Mouse (Mus musculus) monocyte, adult 2 months (primary cell): ENCODE results near the gene Catsper4.

Source experiments
- DNase-seq, 2 experiments: peaks; one replicate each; pipeline ENCODE4 v3.0.0; 2022; ENCODE audit warnings: low spot score in 2 of 2, low read depth in 1 of 2

Catsper4 gene

GRCm38 (mm10) chr4:134251241-134252130 lies 24.3 kb upstream of the Catsper4 start:
- no peak for DNase-seq

- DNase-seq: no peak
Measured at GRCm38 (mm10) chr4:134250930-134251240, 23.7 kb upstream of the Catsper4 start.

DNA sequence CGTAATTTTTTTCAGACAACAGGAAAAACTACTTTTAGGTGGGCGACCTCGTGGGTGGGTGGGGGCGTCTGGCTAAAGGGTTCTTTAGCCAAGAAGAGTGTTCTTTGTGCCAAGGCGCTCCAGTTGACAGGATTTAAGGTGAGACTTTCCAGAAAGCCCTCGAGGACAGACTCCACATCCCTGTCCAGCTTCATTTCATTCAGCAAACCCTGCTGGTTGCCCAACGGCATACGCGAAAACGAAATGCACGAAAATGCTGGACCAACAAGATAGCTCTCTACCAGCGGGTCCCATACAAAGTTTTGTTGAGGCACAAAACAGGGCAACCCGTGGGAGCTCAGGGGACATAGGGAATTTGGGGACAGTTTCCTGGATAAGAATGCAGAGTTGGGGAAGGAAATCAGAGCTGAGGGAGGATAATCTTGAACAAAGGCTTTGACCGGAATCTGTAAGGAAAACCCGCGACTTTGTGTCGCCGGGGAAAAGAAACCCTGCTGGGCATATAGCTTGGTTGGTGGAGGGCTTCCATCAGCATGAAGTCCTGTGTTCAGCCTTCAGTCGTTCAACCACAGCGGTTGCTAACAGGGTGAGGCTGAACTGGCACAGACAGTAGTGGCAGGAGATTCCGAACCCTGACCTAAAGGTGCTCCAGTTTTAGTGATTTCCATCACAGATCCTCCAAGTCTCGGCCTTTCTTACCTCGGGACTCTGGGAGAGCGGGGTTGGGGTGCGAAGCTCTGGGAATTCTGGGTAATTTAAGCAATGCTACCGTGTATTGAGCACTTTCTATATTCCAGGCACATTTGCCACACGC lies 23.1 kb upstream of the Catsper4 start:
- DNase-seq: no peak

DNA sequence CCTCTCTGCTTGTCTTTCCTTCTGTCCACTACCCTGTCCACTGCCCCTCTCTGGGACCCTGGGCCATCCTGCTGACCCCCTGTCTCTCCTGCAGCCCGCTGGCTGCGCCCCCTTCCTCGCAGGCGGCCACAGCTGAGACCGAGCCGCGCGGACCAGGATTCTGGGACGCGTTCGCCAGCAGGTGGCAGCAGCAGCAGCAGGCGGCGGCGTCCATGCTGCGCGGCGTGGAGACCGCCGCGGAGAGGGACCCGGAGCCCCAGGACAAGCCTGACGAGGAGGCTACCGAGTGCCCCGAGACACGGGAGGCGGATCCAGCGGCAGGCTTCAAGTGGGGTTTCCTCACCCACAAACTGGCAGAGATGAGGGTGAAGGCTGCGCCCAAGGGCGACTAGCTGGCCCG lies 22.5 kb upstream of the Catsper4 start:
- DNase-seq: peak in 1 of 2 experiments; percentile 56

GRCm38 (mm10) chr4:134246719-134247258 lies 19.6 kb upstream of the Catsper4 start, which contains the start of gene Gm30191:
Gene Gm30191, plus strand, starts transcription at chr4:134246935.
- no peak for DNase-seq

- no peak for DNase-seq
Measured at GRCm38 (mm10) chr4:134246256-134246655, 19.1 kb upstream of the Catsper4 start.

DNA sequence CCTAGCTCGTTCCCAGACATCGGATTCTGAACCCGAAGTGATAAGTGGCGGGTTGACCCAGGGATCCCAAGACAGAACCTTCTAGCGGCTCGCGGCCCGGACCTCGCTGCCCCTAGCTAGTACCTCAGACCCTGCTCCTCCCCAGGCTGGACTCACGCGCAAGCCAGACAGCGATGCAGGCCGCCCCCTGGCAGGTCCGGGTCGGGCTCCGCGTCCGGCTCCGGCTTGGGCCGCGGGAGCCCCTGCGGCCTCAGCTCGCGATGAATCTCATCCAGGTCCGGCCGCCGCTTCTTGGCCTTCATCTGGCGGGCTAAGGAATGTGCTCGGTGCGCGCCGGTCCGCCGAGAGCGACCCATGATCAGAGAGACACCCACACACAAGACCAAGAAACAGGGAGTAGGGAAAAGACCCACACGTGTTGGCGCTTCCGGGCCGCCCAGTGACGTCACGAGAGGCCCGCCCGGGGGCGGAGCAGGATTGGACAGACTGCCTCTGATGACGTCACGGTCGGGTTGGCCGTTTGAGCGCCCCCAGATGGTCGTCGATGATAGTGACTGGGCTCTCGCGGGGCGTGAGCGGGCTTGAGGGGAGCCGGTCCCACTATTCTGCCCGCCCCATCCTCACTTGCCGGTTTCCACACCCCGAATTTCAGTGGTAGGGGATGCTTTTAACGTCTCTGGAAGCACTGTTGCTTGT lies 18.1 kb upstream of the Catsper4 start, which contains the start of gene Zfp593:
TSS of gene Zfp593 (minus strand) at position 445 of the 696 bp plus-strand sequence.
- DNase-seq: peak; percentile 85 to 94

DNA sequence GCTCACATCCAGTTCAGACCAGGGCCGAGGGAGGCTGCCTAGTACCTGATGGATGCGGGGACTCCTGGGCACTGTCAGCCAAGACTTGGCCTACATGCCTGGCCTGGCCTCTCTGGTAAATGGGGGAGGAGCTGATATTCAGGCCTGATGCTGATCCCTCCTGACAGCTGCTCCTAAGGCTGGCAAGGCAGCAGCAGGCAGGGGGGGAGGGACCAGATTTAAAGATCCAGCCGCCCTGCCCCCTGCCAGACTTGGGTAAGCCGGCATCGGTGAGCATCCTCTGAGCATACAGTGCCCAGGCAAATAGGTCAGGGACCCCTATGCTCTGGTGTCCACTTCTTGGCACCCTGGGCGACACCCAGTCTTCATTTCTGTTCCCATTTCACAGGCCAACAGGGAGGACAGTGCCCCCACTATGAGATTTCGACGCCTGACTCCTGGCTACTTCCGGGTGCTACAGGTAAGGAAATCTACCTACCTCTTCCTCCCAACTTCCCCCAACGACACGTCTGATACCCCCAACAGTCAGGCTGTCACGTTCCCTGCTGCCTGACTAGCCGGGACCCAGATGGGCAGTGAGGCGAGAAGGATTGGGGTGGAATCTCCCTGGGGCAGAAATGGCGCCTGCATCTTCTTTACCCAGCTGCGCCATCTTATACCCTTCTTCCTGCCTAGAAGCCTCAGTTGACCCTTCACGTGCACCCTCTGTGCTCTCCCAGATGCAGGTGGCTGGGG lies 16.5 kb upstream of the Catsper4 start, which contains the start of gene E130218I03Rik:
TSS of gene E130218I03Rik (plus strand) at position 147 of the 735 bp plus-strand sequence.
- DNase-seq: no peak

GRCm38 (mm10) chr4:134238686-134239085 lies 11.5 kb upstream of the Catsper4 start:
- DNase-seq: no peak

DNA sequence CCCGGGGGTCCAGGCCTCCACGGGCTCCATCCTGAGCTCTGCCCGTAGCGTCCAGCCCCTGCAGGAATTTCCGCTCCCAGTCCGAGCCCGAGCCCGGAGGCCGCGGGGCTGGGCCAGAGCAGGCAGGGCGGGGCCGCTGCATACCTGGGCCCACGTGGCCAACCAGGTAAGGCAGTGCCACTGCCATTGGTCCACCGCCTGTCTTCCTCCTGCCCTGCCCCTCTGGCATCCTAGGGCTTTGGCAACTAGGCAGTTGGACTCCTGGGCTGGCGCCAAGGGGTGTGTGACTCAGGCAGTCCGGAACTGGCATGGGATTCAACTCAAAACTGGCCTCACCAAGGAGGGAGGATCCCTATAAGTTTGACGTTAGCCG lies 11.1 kb upstream of the Catsper4 start, which contains the start of gene Cnksr1:
TSS of gene Cnksr1 (minus strand) at position 121 of the 373 bp plus-strand sequence.
- DNase-seq: no peak

DNA sequence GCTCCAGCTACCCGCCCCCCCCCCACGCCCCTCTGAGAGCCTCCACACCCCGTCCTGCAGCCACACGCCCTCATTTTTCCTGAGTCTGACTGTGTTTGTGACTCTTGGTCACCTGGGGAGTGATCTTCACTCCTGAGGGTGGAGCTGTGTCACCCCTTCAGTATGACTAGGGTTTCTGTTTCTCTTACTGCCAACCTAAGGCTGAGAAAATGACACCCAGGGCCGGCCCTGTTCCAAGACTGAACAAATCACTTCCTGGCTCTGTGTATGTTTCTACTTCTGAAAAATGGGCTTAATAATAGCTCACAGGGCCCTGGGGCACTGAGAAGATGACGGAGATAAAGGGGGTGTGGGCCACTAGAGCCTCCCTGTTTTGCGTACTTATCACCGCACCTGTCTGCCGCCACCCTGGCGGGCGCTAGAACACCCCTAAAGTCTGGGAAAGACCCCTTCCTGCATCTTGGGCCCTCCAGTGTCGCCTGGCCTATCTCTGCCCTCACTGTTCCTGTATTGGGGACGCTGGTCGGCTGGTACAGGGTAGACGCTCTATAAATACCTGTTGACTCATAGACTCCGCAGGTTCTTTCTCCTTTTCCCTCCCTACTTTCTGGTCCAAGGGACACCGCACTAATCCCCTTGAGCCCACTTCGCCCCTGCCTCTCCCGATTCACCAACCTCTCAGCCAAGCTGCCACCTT lies 10.5 kb upstream of the Catsper4 start:
- DNase-seq: no peak

GRCm38 (mm10) chr4:134234876-134235275 lies 7.7 kb upstream of the Catsper4 start:
- no peak for DNase-seq

GRCm38 (mm10) chr4:134230431-134230830 lies 3.2 kb upstream of the Catsper4 start:
- no peak for DNase-seq

GRCm38 (mm10) chr4:134222793-134223600 lies 4.2 kb downstream of the Catsper4 start:
- no peak for DNase-seq

DNA sequence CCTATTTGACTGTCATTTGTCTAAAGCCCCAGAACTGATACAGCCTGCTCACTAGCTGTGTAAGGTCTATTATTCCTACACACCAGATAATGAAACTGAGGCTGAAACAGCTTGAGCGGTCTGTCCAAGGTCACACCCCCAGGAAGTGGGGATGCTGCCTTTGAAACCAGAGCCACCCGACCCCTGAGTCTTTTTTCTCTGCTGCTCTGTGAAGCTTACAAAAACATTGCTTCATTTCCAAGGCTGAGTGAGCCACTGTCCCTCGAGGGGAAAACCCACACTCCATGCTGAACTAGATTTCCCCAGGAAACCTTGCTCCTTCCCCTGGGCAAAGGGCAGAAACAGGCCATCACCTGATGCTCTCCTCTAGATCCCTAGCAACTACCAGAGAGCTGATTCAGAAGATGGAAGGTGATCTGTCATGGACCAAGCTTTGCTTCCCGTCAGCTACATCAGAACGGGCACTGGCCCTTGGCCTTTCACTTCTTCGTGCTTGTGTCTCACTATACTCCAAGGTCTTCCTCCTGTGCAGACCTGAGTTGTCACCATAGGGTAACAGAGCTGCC lies 20.6 kb downstream of the Catsper4 start:
- DNase-seq: no peak

DNA sequence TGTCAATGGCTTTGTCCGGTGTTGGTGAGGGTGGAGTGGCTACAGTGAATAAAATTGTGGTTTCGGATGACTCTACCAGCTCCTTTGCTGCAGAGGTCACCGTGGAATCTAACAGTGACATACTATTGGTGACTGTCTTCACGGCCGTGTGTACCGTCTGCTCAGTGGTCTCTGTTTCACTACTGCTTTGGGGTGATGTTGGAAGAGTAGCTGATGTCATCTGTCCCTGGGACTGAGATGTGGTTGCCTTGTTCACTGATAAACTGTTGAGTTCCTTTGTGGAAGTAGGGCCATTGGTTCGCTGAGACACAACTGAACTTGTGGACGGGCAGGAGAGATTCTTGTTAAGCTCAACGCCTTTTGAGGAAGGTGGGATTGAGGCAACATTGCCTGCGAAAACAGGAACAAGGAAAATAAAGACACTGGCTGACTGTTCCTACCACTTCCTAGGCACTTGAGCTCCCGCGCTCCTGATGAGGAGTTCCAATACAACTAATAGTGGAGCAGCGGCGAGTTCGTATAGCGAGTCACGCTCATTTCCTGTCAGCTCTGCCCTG lies 23.8 kb downstream of the Catsper4 start:
- no peak for DNase-seq

DNA sequence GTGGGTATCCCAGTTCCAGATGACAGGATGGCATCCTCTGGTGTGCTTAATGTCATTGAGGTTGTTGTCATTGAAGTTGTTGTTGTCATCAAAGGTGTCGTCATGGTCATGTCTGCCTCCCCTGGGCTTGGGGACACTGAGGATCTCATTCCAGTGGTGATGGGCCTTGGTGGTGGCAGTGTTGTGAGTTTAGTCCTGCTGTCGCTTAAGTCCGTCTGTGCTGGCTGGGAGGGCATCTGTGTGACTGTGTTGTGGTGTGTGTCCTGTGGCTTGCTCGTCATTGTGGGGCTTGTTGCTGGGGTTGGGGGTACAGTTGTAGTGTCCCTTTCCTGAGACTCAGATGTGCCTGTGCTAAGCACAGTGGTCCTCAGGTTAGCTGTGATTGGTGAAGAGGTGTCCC lies 24.3 kb downstream of the Catsper4 start, which contains the start of gene Gm7534:
TSS of gene Gm7534 (minus strand) at position 101 of the 400 bp plus-strand sequence.
- DNase-seq: no peak

DNA sequence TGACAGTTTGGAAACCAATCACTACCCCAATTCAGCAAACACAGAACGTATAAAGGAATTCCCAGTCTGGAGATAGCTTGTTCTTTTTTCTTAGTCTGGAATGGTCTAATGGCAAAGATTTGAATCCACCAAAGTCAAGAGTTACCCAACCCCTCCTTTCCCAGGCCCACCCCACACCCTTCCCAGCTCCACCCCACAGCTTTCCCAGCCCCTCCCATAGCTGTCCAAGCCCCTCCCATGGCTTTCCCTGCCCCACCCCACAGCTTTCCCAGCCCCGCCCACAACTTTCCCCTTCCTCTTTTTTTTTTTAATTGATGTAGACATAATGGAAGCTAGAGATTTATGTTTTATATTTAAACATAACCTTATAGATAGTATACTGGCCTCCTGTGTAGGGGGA lies 27.8 kb downstream of the Catsper4 start:
- no peak for DNase-seq
